Mouse (Mus musculus) skeletal muscle tissue, adult 2 months (tissue): ENCODE results near the gene Ccdc13.
A peak's percentile ranks its signal among the peaks of the same experiment; 100 is the strongest.

ENCODE experiments used
- DNase-seq: peaks from one replicate; pipeline ENCODE4 v3.0.0-alpha.2; 2012; ENCODE audit warnings: low read depth, low spot score

Gene Ccdc13

DNA sequence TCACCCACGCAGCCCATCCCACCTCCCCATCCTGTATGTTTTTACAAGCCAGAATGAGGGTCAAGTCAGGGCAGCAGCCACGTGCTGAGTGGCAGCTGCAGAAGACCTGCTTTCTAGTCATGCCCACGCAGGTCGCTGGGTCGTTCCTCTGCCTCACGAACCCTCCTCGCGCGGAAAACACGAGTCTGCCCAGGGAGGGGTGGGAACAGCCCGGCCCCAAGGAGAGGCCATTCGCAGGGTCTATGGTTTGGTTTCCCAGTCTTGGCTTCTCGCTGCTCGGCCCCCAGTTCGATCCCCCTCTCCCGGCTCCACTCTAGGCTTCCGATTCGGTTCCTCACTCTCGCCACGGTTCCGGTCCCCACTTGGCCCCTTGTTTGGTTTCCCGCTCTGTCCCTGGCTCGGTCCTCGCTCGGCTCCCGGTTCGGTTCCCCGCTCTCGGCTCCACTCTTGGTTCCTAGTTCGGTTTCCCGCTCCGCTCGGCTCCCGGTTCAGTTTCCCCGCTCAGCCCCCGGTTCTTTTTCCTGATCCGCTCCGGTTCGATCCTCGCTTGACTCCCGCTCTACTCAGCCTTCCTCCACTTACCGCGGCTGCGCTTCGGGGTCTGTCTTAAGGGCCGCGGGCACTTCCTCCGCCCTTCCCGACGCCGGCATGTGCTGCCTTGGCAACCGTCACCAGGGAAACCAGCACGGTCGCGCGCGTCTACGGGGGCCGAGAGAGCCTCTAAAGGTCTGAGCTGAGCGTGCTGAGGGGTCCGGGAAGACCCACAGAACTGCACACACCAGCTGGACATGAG is at the start of gene Ccdc13:
Gene Ccdc13 (minus strand): TSS at position 633 of the 793 bp plus-strand sequence.
- no peak for DNase-seq

DNA sequence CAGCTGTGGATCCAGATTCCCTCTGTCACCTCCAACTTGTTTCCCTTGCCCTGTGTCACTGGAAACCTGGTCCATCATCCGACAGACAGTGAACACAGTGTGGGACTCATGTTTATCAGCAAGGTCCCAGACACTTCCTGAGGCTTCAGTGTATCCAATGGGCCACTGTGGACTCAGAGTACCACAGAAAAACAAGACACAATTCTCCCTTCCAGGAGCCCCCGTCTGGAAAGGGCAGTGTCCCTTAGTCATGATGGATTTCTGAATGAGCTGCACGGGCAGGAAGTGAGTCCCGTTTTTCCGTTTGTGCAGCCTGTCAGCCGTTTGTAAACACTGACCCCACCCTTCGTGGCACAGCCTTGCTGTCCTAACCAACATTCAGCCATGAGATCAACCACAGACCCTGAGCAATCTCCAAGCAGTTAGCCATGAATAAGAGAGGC is 42.8 kb upstream of the Ccdc13 start:
- DNase-seq = no peak

DNA sequence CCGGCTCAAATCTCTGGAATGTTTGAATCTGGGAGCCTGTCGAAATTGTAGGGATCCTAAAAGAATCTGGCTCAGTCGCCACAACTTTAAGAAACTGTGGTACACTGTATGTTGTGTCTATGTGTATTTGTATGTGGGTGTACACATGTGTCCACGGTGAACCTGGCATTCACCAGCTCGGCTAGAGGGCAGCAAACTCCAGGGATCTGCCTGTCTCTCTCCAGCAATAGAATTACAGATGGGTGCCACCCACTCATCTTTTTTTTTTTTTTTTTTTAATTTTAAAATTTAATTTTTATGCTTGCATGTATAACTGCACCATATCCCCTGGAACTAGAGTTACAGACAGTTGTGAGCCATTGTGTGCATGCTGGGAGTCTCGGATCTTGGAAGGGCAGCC is 42.0 kb upstream of the Ccdc13 start:
- no peak for DNase-seq

DNA sequence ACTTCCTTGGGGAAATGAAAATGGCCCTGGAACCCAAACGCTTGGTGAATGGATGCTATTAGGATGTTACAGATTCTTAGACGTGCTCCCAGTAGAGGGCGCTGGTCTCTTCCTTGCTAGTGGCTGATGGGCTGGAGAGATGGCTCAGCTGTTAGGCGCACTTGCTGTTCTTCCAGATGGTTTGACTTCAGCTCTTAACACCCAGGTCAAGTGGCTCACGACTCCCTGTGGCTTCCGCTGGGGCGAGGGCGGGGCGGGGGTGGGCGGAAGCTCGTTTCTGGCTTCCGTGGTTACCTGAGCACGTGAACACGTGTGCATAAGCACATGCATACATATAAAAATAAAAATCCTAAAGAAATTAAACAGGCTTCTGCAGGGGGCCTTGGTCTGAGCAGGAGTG is 41.6 kb upstream of the Ccdc13 start:
- DNase-seq = peak; percentile 83

DNA sequence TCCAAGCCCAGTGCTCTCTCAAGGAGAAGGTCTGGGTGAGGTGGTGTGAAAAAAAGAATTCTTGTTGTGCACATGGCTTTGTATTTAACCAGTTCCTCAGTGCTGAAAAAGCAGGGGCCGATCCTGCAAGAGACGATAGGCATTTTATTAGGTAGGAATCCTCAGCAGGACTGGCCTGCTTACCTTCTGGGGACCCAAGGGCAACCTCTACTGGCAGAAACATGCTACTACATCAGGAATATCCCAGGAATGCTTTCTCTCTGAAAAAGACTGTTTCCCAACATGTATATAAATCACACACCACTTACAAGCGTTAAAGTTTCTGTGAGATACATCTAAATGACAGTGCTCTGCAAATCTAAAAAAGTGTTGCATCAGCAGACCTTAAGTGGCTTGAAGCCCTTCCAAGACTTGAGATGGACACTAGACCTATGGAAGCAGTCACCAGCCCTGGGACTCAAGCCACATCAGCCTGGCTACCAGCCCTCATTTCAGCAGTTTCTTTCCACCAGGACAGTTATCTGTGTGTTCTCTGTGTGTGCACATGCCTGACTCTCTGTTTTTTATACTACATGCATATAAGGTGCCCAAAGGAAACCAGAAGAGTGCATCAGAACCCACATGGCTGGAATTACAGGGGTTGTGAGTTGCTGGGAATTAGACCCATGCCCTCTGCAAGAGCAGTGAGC is 37.9 kb upstream of the Ccdc13 start:
- DNase-seq = no peak

DNA sequence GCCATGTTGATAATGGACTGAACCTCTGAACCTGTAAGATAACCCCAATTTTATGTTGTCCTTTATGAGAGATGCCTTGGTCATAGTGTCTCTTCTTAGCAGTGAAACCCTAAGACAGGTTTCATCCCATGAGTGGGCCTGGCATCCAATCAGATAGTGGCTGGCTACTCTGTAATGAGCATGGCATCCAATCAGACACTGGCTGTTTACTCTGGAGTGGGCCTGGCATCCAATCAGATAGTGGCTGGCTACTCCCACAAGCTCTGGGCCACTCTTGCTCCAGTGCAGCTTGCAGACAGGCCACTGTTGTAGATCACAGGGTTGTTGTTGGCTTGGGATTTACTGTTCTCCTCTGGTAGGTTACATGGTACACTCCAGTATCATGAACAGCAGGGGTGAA is 34.3 kb upstream of the Ccdc13 start:
- no peak for DNase-seq

DNA sequence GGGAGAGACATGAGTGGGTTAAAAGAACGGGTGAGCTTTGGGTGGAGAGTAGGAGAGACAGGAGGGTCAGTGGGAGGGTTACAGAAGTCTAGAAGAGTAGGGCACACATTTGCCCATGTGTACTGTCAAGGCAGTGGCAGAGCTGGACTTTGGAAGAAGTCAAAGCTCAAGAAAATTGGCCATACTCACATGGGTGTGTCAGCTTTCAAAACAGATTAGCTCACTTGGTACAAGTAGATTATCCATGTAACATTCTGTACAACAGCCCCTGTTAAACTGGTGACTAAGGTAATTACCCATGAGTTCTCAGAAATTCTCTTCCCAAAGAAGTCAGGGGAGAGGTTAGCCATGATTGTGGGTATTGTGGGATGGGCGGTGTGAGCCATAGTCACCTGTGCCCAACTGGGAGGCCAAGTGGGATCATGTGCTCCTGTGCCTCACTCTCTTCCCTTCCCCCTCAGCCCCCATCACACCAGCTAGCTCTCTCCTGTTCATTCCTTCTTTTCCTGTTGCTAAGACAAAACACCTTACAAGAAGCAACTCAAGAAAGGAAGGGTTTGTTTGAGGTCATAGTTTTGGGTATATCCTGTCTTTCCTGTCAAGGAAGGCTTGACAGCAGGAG is 32.9 kb upstream of the Ccdc13 start:
- DNase-seq = no peak

DNA sequence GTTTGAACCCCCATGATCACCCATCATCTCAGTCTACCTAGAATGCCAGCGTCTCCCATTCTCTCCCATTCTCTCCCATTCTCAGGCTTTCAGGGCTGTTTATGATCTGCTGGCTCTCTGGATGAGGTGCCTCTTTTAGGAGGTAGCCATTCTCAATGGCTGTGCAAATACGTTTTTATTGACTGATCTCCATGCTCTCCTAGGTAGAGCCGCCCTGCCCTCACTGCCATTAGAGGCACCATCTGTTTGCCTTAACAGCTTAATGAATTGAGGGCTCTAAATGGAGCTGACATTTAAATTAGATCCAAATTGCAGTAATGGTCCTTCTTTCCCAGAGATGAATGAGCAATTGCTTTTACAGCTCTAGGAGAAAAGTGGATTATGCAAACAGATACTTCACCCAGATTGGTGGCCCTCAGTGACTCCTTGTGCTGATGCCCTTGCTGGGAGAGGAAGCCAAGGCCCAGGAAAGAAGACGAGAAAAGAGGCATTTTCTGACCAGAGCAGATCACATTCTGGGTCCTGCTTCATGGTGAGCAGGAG is 30.8 kb upstream of the Ccdc13 start:
- DNase-seq = no peak

DNA sequence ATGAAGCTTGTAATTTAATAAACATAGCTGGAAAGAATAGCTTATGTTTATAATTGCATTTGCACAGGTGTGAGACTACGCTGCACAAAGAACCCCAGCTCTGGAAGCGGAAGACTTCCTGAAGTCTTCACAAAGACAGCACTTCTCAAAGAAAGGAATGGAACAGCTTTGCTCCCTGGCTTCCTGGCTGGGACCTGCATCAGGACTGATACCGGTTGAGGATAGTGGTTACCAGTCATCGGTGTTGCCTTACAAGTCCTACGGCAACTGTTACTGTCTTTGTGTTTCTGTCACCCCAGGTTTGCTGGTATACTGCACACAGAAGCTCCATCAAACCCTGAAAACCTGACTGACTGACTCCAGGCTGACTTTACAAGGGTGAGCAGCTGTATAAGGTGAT is 30.2 kb upstream of the Ccdc13 start:
- DNase-seq = no peak

DNA sequence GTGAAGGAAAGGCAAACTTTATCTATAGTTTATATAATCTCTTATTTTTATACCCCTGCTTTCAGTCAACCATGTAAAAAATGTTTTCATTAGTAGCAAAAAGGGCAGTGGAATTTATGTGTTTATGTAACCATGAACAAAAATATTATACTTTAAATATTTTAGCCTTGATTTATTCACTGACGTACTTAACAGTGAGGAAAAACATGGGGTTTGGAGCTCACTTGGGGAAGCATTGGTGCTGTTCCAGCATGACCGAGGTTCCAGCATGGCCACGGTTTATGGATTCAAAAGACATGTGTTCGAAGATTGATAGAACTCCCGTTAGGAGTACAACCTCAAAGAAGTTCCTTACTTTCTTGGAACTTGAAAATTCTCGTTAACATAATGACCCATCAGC is 29.0 kb upstream of the Ccdc13 start:
- no peak for DNase-seq

DNA sequence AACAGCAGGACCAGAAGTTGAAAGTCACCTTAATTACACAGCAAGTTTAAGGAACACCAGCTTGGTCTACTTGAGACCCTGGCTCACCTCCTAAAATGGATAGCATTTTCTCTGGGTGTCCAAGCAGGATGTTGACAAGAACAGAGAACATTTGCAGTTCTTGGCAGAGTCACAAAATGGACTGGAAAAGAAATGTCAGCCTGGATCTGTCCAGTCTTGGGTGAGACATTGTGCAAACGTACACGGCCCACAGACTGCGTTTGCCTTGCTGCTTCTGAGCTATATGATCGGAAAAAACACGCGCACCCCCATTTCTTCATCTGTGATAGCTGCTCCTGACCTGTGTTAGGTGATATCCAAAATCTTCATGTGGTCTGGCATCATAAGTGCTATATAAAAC is 28.4 kb upstream of the Ccdc13 start:
- no peak for DNase-seq

DNA sequence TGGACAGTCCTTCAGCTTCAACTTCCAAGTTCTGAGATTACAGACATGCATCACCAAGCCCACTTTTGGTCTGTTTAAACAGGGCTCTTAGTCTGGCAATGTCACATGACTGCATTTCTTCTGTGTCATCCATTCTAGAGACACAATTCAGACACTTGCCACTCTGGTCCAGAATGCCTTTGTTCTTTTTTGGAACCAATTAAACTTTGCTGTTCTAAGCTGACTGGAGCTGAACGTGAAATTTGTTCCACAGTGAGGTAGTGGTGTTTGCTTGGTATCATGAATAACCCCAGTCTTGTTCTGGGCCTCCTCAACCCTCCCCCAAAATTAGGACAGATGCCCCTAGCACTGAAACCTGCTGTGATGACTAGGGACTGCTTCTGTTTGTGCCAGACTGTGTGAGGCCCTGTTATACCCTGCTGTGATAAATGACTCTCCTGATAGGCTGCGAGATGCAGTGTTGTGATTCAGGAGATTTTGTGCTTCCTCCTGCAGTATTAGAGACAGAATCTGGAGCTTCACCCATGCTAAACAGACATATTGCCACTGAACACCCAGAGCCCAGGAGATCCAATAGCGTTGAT is 26.3 kb upstream of the Ccdc13 start:
- DNase-seq = no peak

DNA sequence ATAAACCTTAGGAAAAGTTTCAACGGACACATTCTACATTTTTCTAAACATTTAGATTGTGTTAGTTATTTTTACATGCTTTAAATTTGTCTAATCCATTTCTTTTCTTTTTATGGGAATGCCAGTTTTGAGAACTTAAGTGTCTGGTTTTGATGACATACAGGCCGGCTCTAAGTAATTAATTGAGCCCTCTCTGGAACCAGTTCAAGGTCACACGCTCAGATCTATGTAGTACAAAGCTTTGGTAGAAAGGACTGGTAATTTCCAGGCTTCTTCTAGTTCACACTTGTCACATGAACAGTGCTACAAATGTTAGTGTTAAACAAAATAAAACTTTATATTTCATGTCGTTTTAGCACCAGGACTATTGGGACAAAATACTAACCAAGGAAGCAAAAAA is 25.6 kb upstream of the Ccdc13 start:
- no peak for DNase-seq

DNA sequence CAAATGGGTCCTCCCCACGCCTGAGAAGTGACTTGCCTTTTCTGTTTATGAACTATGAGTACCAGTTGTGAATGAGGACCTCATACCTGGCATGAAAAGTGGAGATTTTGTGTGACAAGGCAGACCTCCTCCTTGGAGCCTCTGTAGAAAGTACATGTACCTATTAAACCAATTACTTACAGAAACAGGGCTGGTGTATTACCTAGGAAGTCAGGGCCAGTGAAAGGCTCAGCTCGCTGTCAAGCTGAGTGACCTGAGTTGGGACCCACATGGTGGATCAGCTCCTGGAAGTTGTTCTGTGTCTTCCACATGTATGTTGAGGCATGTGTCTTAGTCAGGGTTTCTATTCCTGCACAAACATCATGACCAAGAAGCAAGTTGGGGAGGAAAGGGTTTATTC is 21.7 kb upstream of the Ccdc13 start:
- DNase-seq = no peak

DNA sequence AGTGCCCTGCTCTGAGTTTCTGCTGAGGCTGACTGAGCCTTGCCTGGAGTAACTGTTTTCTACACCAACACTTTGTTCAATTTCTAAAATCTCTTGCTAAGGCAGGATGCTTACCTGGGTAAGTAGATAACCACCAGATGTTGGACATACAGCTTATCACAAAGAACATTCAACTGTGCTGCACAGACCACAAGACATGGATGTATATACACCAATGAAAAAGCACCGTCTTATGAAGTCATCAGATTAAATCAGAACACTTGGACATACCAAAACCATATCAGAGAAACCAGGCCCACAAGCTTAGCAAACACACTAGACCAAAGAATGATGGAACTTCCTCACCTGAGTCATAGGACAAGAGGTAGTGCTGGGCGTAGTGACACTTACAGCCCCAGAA is 20.1 kb upstream of the Ccdc13 start:
- DNase-seq = no peak

DNA sequence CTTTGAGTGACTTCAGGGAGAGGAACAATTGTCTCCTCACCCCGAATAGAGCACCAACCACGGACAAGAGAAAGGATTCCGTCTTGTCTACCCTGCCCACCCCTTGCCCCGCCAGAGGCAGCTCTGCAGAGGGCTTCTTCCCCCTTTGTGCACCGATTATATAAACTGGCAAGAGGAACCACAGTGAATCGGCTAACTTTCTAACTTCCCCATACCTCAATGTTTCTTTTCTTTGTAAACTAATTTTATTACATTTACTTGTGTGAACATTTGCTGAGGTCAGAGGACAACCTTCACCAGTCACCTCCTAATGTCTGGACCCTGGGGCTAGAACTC is 18.9 kb upstream of the Ccdc13 start, which contains the start of gene Higd1a:
Gene Higd1a (minus strand): TSS at position 210 of the 336 bp plus-strand sequence.
- DNase-seq = no peak

DNA sequence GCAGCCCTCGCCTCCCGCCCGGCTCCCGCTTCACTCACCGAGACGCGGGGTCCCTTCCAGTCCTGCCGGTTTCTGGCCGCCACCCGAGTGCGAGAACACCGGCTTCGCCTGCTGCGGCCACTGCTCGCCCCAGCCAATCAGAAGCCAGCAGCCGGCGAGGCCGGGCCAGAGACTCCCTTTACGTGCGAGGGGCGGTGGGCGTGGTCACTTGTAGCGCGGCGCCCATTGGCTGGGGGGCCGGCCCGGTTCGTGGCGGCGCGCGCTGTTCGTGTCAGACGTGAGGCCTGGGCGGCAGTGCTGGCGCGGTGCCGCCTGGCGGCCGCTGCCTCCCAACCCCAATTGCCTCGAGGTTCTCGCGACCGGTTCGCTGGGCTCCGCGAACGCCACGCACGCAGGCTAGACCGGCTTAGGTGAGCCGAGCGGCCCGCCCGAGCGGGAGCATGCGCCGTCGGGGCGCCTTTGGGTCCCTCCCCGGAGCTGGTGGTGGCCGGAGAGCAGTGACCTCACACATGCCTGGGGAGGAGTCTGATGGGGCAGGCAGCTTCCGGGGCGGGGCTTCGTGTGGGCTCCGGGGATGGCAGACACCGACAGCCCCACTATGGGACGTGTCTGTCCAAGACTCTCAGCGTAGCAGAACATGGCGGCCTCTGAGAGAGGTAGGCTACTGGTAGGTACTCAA is 18.4 kb upstream of the Ccdc13 start:
- DNase-seq = peak; percentile 96

DNA sequence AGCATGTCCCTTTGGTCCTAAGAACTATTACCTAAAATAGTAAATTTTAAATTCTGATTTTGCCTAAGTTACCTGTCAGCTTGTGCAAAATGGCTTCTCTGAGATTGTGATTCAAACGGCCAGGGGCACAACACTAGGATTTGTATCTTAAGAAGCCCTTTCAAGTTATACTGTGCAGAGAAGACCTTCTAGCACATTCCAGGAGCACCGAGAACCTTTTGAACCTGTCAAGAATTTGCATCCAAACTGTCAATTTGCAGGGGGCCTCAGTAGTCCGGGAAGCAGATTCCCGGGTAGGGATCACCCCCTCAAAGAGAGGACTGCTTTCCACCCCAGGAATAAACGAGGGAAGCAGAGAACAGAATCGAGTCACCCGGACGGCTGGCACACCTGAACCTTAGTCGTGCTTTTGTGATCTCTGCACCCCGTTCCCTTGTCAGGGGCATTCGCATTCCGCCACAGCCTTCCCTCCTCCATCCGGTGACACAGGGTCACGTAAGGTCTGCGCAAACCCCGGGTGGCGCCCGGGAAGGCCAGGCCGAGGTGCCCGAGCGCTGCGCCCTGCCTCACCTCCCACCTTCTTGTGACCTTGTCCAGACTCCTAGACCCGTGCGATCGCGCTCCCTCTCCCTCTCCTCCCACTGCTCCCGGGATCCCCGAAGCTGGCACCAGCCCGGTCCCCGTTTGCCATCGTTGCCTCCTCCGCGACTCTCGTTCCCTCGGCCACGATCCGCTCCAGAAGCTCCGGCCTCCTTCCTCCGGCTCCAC is 17.6 kb upstream of the Ccdc13 start:
- peak; percentile 39 for DNase-seq

DNA sequence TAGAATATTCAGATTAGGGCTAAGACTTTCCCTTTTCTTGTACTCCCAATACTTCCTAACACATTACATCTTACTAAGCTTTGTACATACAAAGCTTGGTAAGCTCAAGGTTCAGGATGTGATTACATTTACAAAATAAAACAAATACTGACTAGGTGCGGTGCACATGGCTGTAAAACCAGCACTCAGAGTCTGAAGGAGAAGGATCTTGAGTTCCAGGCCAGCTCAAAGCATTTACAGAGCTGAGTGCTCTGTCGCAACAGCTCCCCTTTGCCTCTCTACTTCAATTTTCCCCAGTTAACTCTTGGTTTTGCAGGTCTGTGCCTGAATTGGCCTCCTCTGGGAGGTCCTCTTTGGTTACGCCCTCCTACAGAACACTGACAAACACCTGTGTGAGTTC is 15.0 kb upstream of the Ccdc13 start:
- DNase-seq = no peak

DNA sequence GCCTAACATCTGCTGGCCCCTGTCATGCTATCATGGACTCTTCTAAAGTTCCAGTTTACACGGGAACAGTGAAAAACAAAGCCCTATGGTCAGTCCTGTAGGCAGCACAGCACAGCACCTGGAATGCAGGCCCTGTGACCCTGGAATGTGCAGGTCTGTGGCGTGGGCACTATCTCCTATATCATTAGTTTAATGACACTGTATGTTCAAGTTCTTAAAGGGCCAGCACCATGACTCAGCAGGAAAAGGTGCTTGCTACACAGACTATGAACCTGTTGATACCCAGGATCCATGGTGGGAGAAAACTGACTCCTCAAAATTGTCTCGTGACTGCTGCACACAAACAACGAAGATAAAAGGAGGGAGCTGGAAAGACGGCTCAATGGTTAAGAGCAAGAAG is 8.6 kb upstream of the Ccdc13 start:
- no peak for DNase-seq

DNA sequence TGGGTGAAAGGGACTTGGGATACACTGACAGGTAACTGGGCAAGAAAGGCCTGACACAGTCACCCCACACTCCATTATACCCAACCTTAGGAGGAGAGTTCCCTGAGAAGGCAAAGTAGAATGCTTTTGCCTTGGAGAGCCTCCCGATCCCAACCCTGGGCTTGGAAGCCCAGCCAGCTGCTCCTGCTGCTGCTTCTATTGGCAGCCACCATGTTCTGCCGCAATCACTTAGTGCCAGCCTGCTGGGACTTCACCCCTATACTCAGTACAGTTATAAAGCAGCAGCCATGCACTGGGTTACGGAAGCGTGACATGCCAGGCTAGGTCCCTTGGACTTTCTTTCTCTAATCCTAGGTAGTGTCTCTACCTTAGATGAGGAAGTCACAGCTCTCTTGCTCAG is 7.9 kb upstream of the Ccdc13 start:
- no peak for DNase-seq
